Mouse (Mus musculus): Measurements from ENCODE around the gene Pnmt.

- TF ChIP-seq CTCF (IDR thresholded peaks at IDR 0.05; ENCODE audit: low read depth) (no peak), EP300 (IDR thresholded peaks at IDR 0.05; ENCODE audit: low read depth) (no peak)
These were observed 30.8 kb downstream of the Pnmt start for GRCm38 (mm10) chr11:98417074-98417473.

All from heart, postnatal 0 days (tissue).